Mouse (Mus musculus): Measurements from ENCODE around the gene Sp140.
"Not testable (repeated sequence)": the region's sequence is repeated elsewhere in the genome, so short reads cannot be mapped to it uniquely, and the experiment has no call there.

The Sp140 gene

DNA sequence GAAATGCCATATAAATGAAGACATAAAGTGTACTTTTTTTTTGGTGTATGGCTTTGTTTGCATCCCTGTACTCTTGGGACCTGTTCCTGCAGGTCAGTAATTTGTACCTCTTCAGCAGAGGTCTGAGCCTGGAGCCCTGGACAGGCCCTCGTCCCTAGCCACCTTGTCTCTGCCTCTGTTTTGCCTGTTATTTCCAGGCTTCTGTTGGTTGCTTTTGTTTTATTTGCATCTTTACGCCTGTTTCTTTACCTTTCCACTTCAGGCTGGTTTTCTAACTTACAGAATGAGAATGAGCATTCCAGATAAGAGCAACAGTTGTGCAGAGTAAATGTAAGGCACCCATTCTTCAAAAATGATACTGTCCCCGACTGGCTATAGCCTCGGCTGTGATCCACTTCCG, at the start of gene Sp140:
Sp140 (plus strand) TSS at position 301 of the 400 bp plus-strand sequence.
- not testable (repeated sequence) for DNase-seq (ENCODE audit: low spot score)

DNA sequence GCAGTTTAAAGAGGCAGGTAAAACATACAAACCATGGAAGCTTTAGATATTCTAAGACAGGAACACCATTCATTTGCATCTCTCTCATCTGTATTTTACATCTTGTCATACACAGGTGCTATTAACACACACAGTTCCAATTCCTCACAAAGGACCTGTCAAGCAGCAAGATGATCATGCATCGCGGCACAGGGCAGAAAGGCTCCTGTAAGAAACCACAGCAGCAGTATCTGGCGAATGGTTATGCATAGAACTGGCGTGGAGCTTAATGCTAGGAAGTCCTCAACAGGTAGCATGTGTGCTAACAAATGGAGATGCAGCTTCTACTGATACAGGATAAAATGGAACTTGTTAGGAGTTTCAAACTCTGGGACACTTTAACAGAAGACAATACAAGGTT, 44.9 kb upstream of the Sp140 start:
- DNase-seq (ENCODE audit: low spot score), result not testable (repeated sequence)

DNA sequence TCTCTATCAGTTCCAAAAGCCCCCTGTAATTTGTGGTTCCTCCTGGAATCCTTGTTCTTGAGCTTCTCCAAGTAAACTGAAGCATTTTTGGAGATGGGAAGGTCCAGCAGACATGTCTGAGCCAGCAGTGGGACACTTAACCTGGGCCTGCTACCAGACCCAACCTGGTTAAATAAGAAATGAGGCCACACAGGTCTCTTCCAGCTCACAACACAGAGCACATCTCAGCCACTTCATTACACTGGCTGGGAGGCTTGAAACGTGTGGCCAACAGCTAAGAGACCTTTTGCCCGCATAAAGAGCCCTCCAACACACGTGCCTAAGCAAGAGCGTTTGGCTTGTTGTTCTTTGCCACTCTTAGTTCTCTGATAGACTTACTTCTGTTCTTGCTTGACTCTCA, 26.6 kb upstream of the Sp140 start:
- not testable (repeated sequence) for DNase-seq (ENCODE audit: low spot score)

DNA sequence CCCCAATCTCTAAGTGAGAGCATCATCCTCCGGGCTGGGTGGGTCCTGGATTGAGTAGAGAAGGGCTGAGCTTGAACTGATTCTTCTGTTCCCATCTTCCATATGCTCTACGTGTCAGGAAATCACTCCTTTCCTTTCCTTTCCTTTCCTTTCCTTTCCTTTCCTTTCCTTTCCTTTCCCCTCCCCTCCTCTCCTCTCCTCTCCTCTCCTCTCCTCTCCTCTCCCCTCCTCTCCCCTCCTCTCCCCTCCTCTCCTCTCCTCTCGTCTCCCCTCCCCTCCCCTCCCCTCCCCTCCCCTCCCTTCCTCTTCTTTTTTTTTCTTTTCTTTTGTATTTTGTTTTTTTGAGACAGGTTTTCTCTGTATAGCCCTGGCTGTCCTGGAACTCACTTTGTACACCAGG, 24.8 kb upstream of the Sp140 start, which contains the start of gene G530012D18Rik:
G530012D18Rik (plus strand) TSS at position 301 of the 400 bp plus-strand sequence.
- DNase-seq (ENCODE audit: low spot score), result not testable (repeated sequence)

- DNase-seq (ENCODE audit: low spot score), result not testable (repeated sequence)
Measured at GRCm38 (mm10) chr1:85578372-85579010, 21.7 kb upstream of the Sp140 start.

DNA sequence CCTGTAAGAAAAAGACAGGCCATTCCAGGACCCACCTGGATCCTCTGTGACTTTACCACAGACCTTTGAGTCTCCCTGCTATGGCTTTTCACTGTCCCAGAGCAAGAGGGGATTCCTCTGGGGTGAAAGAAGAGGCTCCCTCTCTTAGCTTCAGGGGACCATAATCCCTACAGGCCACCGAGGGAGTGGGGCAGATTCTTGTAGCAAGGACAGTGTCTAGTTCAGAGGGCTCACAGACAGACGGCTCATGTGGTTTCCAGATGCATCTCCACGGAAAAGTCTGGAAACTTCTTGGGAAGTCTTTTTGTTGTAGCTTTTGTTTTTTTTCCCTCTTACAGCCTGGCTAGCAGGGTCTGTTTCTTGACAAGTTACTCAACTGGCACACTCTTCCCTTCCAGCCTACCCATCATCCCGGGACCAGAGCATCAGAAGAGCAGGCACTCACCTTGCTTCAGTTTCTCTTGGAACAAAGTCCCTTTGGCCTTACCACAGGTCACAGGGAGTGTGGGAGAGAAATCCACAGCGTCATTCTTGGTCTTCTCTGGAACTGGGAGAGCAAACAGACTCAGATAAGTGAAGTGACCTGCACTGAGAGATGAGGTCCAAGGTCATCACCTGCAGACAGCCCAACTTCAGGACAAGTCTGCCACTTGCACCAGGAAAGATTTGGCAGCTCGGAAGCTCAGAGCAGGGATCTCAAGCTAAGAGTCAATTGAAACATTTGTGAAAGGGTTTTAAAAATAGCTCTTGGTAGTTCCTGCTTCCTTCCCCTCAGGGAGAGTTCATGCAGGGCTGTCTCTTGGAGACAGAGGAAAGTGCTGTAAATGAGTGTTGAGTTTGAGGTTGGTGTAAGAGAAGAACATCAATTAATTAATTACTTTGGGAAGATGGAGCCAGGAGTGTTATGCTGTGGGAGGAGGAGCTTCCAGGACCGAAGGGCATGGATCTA, 20.7 kb upstream of the Sp140 start:
- DNase-seq (ENCODE audit: low spot score), result not testable (repeated sequence)

GRCm38 (mm10) chr1:85580148-85580534, 20.0 kb upstream of the Sp140 start:
- not testable (repeated sequence) for DNase-seq (ENCODE audit: low spot score)

DNA sequence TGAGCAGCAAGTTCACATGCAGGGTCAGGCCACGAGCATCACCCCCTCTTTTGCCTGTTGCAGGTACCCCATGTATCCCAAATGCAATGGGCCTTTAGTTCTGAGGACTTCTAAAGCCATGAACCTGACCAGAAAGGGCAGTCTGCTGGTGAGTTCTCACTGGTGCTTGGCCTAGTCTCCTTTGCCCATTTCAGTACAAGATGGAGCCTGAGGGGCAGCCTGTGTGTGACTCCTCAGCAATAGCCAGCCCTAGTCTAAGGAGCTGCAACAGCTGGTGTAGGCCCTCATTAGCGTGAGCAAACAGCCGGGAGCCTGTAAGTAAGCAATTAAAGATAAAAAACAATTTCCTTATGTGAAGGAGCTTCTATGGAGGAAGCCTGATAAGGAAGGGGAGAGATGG, 19.6 kb upstream of the Sp140 start:
- not testable (repeated sequence) for DNase-seq (ENCODE audit: low spot score)

- DNase-seq (ENCODE audit: low spot score), result not testable (repeated sequence)
Measured at GRCm38 (mm10) chr1:85581518-85581917, 18.7 kb upstream of the Sp140 start.

DNA sequence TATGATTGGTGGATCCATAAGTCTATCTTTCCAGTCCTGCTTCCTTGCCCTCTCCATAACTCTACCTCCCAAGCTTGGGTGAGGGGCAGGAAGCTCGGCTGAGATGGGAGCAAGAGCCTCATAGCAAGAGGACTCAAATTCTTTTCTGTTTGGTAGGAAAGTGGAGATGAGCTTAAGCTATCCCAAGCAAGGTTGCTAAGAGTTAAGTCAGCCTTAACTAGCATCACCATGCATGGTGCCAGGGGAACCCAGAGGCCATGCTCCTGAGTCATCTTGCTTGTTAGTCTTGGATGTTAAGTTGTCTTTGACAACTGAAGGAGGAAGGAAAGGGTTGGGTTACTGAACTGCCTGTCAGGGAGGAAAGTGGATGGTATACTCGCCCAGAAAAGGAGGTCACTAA, 11.5 kb upstream of the Sp140 start:
- not testable (repeated sequence) for DNase-seq (ENCODE audit: low spot score)

GRCm38 (mm10) chr1:85592526-85592925, 7.7 kb upstream of the Sp140 start:
- DNase-seq (ENCODE audit: low spot score), result not testable (repeated sequence)

DNA sequence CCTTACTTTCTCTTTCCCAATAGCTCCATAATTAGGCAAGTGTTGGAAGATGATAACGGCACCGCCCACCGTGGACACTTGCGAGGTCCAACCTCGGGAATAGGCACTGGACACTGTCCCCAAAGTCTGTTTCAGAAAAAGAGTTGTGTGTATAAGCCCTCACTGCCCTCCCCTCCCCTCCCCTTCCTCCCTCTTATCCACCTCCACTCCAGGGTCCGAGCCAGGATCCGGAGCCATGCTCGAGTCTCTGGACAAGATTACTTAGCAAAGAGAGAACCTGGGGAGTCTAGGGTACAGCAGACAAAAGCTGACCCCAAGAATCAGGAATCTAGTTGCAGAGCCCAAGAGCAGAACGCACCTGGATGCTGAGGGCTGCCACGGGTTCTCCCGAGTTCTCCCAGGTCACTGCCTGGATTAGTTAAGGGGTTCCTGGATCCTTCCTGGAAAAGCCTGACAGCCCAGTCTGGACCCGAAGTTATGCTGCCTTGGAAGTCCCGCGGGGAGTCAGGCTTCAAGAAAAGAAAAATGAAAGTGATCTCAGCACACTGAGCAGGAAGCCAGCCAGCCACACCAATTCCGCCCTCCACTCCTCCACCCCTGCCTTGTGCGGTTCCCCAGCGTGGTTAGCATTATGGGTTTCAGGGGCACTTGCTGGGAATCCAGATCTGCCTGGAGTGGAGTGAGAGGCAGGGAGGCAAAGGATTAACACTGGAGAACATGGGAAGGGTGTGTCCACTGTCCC, 1.7 kb upstream of the Sp140 start, which contains the start of gene Sp110:
Sp110 (minus strand) TSS at position 547 of the 742 bp plus-strand sequence.
- DNase-seq (ENCODE audit: low spot score), result peak; percentile 48

DNA sequence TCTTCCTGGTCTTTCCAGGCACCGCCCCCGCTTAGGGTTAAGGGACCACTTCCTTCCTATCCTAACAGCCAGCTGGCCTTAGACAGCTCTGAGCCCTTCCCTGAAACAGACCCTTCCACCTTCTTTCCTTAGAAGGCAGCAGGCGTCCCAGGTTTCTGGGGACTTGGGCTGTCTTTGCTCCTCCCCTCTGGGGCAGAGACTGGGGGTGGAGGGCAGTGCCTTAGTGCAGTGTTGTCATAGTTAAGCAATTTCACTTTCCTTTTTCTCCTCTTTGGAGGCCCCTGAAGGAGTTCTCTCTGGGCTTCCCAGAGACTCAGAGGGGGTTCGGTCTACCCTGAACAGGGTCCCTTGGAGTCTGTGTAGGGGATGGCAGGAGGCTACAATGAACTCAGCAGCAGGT, 616 bp downstream of the Sp140 start:
- DNase-seq (ENCODE audit: low spot score), result peak; percentile 66

DNA sequence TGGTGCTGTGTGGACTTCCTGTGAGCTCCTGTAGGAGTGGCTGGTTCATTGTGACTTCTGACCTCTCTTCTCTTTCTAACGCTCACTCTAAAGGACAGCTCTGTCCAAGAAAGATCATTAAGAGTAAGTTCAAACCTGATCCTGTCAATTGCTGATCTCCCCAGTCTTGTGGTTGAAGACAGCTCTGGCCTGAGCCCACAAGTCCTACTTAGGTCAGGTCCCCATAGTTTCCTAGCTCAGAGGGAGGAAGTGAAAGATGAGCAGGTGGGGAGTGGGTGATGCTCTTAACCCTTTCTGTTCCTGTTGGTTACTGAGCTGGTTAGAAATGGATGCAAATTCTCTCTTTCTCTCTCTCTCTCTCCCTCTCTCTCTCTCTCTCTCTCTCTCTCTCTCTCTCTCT, 4.2 kb downstream of the Sp140 start:
- not testable (repeated sequence) for DNase-seq (ENCODE audit: low spot score)

DNA sequence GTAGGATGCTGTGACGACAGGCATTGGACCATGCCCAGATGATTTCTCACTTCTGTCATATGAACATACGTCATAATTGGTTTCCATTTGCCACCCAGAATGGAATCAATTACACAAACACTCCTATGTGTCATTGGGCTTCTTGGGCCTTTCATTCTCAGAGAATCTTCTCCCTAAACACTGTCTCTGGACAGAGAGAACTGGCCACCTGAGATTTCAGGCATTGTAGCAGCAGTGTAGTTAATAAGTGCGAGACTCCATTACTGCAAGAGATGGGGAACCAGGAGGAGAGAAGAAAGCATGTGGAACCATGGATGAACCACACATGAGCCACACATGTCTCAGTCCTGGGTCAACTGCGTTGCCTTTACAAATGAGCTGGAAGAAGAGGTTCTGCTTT, 8.2 kb downstream of the Sp140 start:
- DNase-seq (ENCODE audit: low spot score), result not testable (repeated sequence)

GRCm38 (mm10) chr1:85610581-85610980, 10.4 kb downstream of the Sp140 start:
- DNase-seq (ENCODE audit: low spot score), result not testable (repeated sequence)

DNA sequence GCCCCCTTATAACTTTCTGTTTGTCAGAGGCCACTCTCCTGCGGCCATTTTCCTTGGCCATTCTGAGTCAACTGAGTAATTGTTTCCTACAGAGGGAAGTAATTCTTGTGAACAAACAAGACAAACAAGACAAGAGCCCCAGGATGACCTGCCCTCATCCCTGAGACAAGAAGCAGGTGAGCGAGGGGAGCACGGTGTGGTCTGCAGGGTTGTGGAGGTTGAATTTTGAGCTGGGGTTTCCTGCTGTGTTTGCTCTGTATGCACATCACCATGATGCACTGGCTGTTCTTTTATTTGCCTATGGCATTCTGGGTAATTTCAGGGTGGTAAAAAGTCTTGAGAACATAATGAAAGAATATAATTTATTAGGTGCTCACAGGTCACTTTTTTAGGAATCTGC, 14.9 kb downstream of the Sp140 start:
- not testable (repeated sequence) for DNase-seq (ENCODE audit: low spot score)

DNA sequence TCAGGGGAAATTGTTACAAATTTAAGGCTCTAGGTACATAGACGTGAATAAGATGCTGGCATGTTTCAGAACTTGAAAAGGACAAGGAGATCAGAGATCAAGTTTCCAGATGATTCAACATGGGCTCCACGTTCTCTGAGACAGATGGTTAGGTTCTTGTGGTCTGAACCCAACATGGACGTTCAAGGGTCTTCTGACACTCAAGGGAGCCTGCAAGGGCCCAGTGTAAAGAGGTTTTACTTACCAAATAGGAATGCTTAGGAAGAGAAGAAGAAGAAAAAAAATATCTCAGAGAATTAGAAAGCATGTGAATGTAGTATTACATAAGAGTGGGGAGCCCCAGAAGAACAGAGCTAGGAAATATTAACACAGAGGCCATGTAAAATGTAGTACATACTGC, 15.6 kb downstream of the Sp140 start:
- not testable (repeated sequence) for DNase-seq (ENCODE audit: low spot score)

DNA sequence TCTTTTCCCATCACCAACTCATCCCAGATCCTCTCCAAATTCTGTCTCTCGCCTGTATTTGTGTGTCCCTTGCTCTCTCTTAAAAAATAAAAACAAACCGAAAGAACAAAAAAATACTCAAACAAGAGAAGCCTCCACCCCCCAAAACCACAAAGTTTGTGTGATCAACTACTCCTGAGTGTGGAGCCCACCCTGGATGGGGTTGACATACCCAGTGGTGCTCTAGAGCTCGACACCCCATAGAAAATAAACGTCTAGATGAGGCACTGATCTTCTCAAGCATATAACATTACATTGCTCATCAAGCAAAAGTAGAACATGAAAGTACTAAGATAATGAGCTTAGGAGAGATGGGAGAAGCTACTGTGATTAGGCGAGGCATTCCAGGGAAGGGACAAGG, 17.0 kb downstream of the Sp140 start:
- not testable (repeated sequence) for DNase-seq (ENCODE audit: low spot score)

DNA sequence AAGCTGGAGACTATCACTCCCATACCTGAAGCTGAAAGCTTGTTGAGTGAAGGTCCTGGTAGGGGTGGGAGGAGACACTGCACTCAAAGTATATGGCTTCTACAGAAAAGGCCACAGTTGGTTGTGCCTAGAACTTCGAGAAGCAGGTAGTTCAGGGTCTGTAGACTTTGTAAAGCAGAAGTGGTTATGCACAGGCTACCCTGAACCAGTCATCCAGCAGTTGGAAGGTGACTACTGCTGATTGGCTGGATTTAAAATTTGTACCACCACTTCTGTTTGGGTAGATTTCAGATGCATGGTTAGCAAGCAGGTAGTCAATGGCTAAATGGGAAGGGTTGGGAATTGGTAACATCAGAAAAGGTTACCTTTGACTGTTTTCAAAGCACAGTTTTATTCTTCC, 18.5 kb downstream of the Sp140 start:
- not testable (repeated sequence) for DNase-seq (ENCODE audit: low spot score)

GRCm38 (mm10) chr1:85636936-85637335, 36.8 kb downstream of the Sp140 start:
- not testable (repeated sequence) for DNase-seq (ENCODE audit: low spot score)

GRCm38 (mm10) chr1:85638144-85638543, 38.0 kb downstream of the Sp140 start:
- DNase-seq (ENCODE audit: low spot score), result not testable (repeated sequence)

All from spleen, adult 12 weeks (tissue).